Mouse (Mus musculus): ENCODE results near the gene 9430015G10Rik.
A peak's percentile ranks its signal among the peaks of the same experiment; 100 is the strongest.

Gene 9430015G10Rik

DNA sequence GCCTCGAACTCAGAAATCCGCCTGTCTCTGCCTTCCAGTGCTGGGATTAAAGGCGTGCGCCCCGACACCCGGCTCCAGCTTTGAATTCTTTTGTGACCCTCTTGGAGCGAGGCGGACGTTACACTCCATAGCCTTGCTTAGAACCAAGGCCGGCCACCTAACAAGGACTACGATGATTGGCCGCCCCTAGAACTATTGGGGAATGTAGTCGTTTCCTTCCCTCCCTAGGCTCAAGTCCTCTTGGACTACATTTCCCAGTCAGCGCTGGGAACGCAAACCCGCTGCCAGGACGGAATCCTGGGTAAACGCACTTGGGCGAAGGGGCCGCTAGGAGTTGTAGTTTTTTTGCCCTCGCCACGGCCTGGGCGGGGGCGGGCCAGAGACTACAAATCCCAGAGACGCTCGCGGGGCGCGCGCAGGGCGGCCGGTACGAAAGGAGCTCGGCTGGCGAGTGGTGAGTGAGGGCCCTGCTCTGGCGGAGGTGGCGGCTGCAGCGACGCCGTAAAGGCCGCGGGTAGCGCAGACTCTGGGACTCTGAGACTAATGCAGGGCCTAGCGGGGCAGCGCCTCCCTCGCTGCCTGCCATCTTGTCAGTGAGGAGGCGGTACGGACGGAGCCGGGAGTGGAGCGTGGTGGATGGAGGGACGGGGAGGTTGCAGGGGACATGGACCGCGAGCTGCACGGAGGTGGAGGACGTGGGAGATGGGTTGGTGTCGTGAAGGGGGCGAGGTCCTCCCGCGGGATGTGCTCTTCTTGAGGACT is at the start of gene 9430015G10Rik:
Gene 9430015G10Rik, plus strand, starts transcription at position 413 of the 762 bp plus-strand sequence.
- DNase-seq = peak; percentile 99

DNA sequence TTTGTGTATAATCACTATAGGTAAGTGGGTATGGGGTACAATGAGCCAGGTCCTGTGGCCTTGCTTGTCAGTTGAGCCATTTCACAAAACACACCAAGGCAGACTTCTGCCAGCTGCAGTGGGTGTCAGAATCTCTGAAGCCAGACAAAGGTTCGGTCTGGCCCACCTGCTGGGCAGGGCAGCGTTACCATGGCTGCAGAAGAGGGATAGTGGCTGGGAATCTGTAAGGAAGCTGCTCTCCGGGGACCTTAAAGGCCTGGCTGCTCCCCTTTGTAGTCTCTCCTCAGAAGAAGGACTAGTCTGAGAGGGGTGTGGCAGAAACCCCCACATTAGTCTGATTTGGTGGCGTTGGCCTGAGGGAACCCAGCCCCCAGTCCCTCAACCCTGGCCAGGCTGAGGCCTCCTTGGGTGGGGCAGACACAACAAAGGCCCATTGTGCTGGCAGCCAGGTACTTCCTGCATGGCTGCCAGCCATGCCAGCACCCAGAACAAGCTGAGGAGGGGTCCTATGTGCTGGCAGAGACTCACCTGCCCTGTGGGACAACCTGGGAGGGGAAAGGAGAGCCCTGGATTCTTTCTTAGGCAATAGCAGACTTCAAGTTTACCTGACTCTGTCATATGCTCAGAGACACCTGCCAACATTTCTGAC is 45.8 kb upstream of the 9430015G10Rik start:
- no peak for DNase-seq

DNA sequence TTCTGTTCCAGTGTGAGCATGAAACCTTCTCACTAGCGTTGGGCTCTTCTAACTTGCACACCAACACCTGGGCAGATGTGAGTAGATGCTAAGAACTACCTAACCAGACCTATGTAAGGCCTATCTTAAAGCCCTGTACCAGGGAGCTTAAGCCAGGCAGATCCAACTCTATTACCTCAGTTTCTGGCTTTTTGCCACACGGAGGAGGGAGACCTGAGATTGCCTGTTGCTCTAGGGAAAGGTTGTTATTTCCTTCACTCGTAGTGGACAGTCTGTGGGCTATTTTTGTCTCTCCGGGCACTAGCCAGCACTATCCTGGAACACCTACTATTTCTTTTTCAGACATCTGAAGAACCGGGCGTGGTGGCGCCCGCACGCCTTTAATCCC is 45.3 kb upstream of the 9430015G10Rik start:
- DNase-seq = no peak

DNA sequence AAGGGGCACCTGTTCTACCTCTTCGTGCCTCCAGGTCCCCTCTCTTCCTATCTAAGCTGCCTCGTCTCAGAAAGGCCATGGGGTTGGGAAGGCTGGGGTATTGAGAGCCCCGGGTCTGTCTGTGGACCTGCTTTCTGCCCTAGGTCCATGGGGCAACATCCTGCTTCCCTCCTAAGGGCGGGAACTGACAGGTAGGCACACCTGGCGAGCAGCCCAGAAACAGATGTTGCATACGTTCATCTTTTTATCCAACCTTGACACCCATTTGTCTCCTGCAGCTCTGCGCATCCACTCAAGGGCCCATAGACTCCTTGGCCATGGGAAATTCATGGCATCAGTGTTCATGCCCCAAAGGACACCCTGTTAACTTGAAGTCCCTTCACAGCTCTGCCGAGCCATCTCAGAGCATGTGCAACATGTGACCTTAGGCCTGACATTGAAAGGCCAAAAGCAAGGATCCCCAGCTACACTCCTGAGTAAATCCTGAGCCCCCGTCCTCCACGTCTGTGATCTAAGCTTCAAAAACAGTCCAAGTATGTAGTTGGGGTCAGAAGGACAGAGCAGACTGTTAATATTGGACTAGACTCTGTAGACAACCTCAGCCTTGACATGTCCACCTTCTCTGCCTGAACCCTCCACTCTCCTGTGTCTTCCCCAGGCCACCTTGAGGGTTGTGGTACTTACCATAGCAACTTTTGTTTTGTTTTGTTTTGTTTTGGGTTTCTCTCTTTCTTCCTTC is 44.5 kb upstream of the 9430015G10Rik start:
- DNase-seq = no peak

DNA sequence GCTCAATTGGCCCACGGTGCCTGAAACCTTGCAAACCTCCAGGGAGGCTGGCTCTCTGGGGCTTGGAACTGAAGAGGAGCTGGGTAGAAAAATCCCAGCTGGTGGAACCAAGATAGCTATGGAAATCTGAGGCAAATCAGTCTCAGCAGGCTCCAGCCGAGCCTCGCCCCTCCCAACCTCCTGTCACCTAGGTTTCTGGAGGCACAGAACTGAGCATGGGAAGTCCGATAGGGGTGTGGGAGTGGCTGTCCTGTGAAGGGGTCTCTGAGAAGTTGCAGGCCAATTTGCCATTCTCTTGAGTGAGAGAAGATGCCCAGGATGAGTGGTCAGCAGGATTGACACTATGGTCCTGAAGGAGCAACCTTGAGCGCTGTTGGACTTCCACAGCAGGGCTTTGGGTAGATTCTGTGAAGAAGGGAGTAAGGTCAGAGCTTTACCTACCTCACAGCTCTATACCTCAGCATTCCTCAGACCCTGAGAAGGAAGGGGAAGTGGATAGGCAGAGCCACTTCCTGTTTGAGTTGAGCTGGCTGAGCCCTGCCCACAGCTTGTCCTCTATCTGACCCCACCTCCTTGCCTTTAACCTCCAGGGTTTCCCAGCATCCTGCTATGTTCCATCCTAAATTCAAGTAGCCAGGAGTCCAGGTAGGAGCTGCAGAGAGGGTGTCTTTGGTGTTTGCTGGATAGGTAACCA is 42.4 kb upstream of the 9430015G10Rik start:
- DNase-seq = no peak

DNA sequence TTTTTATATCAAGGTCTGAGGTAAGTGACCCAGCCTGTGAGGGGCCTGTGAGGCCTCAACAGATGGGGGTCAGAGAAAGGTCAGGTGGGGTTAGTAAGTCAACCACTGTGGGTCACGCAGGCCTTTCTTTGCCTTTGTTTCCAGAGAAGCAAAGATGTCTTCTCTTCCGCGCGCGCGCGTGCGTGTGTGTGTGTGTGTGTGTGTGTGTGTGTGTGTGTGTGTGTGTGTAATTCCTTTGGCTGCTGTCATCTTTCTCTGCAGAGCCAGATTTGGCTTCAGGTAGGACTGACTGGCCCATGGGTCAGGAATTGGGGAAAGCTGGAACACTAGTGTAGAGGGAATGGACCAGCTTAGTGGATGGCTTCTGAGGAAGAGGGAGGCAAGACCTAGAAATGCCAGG is 40.1 kb upstream of the 9430015G10Rik start:
- DNase-seq = no peak

DNA sequence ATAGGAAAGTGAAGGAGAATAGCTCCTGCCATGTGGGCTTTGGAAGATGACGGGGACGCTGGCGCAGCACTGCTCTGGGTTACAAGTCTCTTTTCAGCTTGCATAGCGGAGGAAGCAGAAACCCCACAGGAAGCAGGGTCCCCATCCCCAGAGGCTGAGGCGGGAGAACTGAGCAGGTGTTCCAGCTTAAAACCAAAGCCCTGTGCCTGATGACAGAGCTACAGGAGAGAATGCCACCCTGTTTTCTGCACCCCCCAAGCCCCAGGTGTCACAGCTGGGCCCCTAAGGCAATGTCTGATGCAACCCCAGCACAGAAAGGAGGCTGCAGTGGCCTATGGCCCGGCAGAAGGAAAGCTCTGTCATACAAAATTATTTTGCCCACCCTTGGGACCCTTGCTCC is 39.5 kb upstream of the 9430015G10Rik start:
- no peak for DNase-seq

DNA sequence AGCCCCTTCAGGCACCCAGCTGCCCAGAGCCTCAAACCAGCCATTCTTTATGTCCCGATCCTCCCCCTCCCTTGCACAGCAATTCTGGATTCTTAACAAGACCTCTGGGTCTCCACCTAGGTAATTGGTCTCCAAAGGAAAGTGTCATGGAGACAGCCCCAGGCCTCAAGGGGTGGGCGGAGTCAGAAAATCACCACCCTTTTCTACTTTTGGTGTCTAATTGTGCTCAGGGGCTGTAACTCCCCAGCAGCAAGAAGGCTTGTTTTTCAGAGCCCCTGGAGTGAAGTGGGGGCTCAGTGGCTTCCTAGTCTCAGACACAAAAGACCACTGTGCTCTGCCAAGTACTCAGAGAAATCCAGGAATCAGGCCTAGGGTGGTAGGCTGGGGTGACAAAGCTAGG is 39.1 kb upstream of the 9430015G10Rik start:
- no peak for DNase-seq

DNA sequence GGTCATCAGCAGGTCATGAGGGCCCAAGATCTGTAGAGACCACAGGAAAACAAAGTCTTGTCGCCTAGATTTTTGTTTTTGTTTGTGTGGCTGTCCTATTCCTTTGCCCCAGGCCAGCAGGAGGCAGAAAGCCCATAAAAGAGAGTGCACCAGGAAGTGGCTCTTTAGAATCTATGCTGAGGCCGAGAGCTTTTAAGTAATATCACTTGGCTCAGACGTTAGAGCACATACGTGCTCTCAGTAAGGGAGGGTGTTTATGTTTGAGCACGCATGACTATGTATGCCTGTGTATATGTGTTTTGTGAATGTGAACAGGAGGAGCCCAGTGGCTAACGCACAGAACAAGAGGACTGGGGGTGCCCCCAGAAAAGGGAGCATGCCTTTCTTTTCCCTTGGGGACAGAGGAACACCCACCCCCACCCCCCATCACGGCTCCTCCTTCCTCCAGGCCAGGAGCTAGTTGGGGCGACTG is 32.8 kb upstream of the 9430015G10Rik start:
- no peak for DNase-seq

DNA sequence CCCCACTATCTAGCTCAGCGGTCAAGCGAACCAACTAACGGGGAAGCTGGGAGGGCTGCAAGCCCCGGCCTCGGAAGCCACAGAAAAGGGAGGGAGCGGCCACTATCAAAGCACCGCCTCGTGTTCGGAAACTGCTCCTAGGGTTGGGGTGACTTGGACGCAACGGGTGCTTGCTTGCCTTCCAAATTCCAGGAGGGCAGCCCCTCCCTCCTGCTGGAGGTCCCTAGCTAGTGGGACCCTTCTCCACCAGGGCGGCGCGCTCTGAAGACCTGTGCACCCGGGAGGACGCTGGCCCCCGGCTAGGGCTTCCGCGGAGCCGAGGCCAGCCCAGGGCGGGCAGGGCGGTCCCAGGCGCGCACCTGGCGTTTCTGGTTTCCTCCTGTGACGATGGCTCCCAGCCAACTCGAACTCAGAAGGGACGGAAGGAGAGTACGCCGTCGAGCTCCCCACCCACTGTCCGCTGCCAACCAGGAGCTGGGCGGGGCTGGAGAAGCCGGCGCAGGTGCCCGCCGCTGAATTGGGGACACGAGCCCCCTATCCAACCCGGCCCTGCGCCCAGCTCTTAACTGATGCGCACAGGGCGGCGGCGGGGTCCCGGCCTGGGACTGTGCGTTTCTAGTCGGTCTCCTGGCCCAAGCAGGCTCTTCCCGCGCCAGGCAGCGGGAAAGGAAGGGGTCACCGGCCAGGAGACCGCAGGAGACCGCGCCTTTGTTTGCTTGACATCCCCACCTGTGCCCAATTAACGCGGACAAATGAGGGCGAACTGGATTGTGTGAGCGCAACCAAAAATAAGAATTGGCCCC is 32.1 kb upstream of the 9430015G10Rik start:
- DNase-seq = no peak

DNA sequence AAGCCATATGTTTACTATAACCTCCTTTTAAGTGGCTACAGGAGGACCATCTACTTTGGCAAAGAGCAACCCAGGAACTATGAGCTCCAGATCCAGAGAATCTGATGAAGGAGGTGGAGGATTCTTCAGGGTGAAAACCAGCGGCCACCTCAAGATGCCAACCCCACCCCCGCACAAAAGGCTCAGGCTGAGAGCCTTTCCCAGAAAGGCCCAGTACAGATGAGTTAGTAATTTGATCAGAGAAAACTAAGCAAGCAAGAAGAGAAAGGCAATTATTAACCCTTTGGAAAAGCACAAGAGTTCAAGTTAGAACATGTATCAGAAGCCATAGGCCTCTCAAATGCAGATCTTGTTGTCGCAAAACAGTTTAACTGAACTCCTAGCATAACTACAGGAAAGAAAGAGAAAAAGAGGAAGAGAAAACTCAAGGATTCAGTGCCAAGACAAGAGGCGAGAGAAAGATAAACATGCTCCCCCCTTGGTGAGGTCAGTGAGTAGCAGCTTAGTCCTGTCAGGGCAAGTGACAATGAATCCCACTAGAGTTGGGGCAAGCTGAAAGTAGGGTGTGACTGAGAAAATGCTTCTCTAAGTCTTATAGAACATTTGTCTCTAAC is 27.1 kb upstream of the 9430015G10Rik start:
- DNase-seq = no peak

DNA sequence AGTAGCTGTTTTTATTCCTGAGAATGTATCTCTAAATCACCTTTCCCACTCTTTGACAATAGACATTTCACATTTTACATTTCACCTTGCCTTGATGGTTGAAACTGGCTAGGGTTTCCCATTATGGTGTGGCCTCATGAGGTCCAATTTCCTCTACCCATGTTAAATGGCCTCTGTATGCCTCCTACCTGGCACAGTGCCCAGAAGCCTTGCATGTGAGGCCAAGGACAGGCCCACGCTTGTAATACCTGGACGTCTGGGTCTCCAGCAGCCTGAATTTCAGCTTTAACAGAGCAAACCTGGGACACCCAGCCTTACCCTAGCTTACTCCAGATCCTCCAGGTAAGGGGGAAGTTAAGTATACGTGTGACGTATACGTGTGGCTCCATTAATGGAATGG is 26.4 kb upstream of the 9430015G10Rik start:
- DNase-seq = no peak

DNA sequence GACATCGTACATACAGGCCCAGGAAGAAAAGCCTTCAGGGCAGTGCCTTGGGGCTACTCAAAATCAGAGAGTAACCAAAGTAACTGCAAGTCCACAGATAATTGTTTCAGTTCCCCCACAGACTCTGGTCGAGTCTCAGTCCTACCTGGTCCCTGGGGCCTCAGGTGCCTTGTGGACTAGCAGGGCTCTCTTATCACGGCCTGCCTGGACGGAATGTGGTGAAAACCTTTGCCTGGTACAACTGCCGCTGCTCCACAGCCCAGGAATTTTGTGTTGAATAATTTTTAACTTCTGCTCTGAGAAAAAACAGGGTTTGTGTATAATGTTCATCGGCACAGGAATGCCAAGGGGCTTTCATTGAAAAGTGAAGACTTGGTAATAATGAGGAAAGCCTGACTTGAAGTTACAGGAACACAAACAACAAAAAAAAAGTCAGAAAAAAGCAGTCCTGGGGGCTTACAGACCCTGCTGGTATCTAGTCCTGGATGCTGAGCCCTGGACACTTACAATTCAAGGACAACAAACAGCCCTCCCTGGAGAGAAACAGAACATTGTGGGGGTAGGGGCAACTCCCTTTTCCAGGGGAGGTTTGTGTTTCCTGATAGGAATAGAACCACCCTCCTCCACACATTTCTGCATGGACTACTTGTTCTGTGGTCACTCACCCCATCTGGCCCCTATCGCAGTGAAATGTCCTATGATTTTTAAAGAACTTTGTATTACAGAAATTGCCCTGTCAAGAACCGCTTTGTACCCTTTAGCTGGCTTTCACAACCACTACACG is 25.5 kb upstream of the 9430015G10Rik start:
- DNase-seq = no peak

DNA sequence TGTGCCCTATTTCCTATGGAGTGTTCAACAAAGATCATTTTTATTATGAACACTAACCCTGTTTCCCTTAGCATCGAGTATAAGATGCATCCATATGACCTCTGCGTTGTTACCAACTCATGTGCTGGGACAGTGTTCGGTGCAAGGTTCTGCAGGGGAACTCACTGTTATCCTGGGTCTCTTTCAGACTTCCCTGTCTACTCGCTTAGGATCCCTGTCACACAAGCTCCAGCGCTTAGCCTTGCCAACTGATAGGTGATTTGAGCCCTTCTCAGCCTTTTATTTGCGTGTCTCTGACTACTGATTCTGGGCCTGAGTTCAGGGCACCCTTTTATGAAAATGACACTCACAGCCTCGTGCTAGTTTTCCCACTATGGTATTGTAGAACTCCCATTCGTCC is 24.5 kb upstream of the 9430015G10Rik start:
- no peak for DNase-seq

DNA sequence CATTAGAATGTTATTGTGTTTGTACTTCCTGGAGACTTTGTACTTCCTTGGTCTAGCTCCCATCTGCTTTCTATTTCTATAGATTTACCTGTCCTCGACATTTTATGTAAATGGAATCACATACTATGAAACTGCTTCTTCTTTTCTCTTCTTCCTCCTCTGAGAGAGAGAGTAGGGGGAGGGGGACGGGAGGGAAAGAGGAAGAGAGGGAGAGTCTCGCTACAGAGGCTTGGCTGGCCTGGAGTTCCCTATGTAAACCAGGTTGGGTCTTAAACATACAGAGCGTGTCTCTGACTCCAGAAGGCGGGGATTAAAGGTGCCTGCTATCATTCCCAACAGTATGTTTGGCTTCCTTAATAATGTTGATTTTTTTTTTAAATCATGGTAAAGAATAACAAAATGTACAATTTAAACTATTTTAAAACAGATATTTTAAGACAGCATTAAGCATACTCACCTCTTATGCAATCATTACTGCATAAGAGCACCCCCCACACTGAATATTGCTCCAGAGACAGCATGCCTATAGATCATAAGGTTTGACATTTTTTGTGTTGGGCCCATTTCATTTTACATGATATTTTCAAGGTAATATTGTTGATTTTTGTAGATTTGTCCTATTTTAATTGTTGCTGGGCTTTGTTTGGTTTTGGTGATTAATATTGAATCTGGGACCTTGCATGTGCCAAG is 22.2 kb upstream of the 9430015G10Rik start:
- no peak for DNase-seq

DNA sequence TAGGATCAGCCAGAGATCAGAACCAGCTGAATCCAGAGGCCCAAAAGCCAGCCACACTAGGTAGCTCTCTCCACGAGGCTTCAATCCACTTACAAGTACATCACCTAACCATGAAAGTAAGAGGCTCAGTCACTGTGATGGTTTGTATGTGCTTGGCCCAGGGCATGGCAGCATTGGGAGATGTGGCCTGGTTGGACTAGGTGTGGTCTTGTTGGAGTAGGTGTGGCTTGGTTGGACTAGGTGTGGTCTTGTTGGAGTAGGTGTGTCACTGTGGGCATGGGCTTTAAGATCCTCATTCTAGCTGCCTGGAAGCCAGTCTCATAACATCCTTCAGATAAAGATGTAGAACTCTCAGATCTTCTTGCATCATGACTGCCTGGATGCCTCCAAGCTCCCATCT is 18.5 kb upstream of the 9430015G10Rik start:
- no peak for DNase-seq

DNA sequence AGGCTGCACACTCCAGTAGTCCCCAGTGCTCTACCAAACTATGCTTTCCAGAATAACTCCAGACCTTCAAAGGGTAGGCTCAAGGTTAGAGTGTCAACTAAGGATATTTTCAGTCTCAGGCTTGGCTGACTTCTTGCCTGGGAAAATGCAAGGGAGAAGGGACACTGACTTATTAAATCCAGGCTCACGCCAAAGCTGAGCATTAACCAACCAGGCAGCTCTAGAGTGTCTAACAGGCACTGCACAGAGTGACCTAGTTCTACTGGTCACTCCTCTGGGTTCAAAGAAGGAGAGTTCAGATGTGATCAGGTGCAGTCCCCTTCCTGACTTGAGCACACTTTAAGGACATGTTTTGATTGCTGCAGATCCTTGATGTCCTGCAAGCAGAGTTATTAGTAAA is 17.0 kb upstream of the 9430015G10Rik start:
- DNase-seq = no peak

DNA sequence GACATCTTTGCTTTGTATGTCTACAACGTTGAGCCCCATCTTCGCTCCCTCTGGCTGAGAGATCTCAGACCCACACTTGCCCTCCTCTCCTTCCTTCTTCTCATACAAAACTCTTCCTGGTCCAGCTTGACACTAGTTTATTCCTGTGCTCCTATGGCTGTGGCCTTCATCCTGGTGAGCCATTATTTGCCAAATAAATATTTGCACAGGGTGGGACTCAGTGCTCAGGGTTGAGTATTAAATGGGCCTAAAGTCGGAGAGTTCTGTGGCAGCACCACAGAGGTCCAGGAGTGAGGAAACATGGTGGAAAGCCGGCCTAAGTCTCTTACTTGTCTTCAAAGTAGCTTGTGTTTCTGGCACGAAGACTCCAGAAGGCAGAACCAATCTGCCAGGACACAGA is 16.0 kb upstream of the 9430015G10Rik start:
- DNase-seq = no peak

DNA sequence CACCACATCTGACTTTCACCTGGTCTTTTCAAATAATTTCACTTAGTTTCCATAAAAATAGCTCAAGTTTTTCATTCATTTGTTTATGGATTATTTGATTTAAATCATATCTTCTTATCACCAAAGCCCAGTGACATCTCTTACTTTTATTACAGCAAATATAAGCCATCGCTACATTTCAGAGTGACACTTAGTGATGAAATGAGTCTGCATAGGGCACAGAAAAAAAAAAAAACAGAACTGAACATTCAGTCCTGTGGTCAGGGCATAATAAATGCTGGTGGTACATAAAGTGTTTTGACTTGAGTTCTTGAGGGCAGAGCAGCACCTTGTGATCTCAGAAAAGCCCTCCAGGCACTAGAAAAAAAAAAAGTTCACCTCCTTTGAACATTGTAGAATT is 13.6 kb upstream of the 9430015G10Rik start:
- DNase-seq = no peak

DNA sequence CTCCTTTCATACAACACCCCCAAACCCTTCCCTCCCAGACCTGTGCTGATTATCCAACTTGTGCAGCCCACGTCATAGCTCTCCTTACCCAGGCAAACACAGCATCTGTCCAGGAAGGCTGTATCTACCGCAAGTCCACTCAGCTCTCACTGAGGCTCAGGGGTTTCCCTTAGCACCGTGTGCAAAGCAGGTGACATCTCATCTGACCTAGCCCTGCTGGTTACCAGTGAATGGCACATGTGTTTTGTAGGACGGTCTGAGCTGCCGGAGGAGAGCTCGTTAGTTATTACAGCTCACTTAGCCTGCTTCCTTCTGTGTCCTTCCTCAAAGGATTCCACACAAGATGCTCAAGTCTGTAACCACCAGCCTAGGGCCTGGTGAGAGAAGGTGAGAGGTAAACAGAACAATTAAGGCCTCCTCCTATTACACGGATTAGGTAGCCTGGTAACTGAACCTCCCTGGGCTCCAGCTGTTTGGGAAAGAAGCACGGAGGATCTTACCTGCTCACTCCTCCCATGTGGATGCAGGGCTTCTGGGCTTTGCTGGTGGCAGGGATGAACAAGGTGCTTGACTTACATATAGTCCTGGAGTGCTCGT is 11.9 kb upstream of the 9430015G10Rik start:
- DNase-seq = no peak

All from layer of hippocampus, adult 9-11 months (tissue).